Mouse (Mus musculus) cerebellum, adult 11-12 months (tissue): ENCODE results near the gene Phox2b.

ENCODE experiments used
- DNase-seq: peaks from one replicate; pipeline ENCODE4 v3.0.0; 2022

Gene Phox2b

DNA sequence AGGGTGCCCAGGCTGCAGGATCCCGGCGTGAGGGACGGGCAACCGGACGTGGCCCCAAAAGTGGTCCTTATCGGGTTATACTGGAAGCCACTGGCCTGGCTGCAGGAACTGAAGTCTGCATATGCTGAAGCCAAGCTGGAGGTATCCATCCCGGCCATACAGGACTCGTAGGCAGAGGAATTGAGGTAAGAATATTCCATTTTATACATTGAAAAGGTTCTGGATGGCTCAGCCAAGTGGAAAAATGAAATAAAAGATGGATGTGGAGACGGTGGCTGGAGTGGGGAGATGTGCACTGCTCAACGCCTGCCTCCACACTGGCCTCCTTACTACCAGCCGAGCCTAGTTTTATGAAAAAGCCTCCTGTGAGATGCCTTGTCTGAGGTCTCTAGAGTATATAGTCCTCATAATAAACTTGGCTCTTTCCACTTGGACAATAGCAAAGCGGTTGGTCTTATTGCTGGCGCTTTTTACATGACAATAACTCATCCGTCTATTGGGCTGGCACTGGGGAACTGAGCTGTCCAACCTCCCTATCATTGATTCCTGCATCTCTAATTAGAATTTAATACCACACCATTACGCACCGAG, at the start of gene Phox2b:
Gene Phox2b (minus strand): TSS at position 569 of the 591 bp plus-strand sequence.
- no peak for DNase-seq

DNA sequence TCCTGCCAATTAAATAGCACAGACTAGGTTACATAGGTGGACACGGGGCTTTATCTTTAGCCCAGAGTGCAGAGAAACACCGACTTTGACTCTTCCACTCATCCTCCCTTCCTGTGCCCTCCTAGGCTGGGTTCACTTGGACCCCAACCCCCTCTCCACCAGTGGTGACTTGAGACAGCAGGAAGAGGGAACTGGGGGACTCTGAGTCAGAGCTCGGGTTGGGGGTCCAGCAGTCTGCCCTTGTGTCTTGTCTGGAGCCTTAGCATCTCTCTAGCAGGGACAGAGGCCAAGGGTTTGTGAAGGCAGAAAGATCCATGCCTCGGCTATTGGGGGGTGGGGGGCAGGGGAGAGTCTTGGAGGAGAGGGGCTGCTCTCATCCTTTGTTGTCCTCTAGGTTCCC, 43.5 kb upstream of the Phox2b start:
- DNase-seq, result no peak

DNA sequence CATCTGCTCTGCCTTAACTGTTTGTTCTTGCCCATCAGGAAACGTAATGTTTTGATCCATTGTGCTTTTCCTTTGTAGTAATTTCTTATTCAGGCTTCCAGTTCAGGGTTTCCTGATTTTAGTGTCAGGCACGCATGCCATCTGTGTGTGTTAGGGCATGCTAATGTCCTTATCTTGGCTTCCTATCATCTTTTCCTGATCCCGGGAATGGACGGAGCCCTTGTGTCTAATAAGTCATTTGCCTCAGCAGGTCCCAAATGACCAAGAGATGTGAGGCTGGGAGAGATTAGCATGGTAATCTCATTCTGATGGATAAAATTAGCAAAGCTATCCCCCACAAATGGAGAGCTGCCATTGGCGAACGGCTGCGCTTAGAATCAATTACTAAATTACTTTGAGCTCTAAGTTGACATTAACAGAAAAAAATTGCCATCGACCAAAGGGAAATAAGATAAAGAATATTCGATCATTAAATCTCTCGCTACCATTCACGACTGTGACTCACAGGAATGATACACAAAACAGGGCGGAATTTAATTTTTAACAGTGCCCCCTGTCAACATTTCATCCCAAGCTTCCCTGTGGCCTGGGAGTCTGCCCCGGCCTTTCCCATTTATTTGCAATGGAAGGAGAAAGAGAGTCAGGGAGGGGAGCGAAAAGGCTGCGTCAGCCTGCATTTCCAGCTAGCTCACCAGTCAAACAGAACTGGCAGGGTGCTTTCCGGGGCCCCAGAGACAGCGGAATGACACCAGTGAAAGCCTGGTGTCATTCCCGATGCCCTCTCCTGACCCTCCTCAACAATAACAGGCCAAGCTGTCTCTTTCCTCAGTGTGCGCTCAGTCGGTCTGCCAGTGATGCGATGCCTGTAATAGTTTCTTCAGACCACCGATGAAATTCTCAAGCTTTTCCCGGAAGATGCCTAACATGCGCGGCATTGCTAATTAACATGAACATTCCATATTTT, 40.2 kb upstream of the Phox2b start:
- no peak for DNase-seq

DNA sequence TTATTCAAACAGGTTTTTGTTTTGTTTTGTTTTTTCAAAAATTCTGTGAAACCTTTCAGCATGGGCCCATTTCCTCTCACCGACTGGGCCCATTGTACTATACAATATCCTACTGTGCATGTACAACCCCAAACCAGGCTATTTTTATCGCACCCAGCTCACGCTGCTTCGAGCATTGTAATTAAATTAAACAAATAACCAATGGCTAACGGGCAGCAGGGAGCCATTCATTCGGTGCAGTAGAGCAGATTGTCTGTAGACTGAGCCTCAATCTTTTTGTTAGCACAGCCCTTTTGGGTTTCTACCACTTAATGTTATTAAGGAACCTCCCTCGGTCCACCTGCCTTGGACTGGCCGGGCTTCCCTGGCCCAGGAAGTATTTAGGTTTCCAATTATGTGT, 39.5 kb upstream of the Phox2b start:
- DNase-seq, result no peak

DNA sequence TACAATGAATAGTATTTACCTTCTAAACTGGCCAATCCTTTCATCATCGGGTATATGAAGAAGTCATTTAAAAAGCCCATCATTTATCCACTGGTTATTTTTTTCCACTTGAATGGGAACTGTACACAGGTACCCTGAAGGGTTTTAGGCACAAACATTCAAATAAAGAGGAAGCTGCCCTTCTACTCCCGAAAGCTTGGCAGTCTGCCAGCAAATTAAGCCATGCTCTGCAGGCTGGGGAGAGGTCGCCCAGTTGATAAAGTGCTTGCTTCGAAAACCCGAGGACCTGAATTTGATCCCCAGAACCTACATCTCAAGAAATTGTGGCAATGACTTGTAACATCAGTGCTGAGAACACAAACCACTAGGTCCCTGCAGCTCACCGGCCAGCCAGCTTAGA, 35.6 kb upstream of the Phox2b start:
- DNase-seq, result no peak

DNA sequence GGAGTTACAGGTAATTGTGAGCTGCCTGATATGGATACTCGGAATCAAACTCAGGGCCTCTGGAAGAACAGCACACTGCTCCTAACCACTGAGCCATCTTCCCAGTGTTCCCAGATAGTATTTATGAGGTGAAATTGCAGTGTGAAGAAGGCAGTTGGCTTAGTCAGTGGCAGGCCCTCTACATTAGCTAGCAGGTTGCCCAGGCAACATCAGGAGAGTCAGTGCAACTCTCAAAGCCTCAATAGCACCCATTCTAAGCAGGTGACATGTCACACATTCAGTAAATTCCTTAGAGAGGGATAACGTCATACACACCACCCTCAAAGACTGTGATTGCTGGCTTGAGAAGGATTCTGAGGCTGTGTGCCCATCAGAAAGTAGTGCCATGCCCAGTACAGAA, 32.6 kb upstream of the Phox2b start:
- no peak for DNase-seq

DNA sequence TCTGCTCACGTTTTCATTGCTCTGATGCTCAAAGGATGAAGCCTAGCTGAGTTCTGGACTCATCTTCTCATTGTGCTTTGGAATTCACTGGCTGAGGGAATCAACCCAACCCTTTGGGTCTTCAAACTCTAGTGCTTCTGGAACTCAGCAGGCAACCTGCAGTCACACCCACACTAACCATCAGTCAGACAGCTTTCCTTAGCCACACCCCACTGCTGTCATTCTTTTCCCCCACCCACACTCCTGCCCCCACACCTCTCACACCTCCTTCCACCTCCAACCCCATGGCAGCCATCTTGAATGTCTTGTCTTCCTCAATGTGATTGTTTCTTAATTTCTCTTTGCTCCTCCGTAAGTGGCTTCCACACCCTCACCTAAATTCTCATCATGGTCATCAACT, 7.2 kb upstream of the Phox2b start:
- no peak for DNase-seq

DNA sequence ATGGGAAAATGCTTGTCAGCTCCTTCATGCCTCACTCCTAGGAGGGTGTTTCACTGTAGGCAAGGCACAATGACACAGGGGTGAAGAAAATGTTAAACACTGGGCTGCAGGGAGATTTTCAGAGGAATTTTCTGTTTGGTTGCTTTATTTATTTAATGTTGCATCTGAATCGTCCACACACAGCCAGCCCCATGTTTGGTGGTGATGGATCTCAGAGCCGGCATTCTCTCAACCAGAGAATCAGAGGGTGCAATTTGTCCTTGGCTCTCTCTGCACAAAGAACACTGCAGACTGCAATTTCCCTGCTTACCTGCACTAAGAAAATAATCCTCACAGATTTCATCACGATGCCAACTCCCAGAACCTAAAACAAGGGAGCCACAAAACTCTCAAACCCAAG, 3.9 kb upstream of the Phox2b start:
- DNase-seq, result no peak

DNA sequence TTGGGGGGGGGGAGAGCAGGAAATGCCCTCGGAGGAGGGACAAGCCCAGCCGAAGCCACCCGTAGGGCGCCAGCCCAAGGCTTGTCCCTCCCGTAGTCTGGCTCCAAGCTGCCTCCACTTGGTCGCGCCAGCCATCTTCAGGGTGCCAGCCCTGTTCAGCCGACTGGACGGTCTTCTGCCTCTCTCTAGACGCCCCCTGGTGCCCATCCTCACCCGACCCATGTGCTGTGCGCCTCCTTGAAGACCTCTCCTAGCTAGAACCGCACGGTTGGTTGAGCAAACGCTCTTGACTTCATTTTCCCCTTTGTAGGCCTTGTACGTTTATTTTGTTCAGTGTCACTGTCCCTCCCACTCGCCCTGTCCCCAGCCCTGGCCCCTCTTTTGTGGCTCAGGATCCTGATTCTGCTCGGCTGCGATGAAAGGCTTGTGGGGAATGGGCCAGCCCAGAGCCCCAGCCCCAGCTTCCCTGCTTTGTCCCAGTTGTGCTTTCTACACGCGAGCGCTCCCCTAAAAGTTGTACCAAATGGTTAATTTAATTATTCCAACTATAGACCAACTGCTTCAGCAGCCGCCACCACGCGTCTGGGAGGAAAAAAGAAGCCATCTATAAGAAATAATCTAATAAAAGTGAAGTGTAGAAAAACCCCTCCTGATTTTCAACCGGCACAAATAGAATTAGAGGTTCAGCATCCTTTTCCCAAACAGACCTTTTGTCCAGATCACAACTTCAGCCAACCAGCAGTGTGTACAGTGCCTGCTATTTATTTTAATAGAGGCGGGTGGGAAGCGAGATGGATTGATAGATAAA, 2.9 kb upstream of the Phox2b start:
- DNase-seq, result no peak

DNA sequence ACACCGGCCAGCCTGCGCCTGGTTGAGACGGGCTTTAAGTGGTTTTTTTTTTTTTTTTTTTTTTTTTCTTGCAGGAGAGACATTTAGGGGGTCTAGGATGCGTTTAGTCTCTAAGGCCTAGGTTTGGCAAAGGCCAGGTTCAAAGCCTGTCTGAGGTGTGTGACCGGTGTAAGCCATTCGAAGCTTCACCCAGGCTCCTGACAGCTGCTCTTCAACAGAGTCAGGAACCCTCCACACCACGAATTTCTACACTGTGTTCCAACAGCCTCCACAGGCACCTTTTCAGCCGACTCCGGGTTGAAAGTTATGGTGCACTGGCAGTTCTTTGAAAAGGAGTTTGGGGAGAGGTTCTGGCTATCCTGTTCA, 2.3 kb upstream of the Phox2b start:
- no peak for DNase-seq

DNA sequence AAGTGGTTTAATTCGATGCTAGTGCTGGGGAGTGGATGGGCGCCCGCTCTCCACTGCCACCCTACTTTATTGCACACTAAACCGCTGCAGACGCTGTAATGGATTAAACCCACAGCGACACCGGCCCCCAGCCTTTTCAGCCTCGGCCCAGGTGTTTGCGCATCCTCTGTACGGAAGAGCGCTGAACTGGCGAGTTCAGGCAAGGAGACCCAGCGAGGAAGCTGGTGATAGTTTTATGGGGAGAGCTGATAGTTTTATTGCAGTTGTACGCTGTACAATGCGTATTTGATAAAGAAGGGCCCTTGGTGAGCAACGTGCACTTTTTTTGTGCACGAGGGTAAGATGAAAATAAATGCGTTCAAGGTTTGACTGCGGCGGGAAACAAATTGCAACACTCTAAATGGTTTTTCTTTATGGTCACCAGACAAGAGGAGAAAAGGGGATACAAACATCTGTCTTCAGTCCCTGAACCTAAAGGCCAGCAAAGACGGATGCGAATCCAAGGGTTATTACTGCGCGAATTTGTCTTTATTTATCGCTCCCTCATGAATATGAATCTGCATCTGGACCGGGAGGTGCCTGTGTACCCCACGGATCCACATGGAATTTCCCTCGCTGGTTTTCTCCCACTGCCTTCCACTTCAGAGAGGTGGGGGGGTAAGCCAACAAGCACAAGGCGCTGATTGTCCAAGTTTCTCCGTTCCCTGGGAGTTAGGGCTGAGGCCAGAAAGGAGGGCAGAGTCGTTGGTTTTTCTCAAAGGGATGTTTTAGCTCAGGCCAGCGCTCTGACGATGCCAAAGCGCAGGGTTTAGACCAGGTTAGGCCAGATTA, 1.7 kb upstream of the Phox2b start:
- DNase-seq, result no peak

DNA sequence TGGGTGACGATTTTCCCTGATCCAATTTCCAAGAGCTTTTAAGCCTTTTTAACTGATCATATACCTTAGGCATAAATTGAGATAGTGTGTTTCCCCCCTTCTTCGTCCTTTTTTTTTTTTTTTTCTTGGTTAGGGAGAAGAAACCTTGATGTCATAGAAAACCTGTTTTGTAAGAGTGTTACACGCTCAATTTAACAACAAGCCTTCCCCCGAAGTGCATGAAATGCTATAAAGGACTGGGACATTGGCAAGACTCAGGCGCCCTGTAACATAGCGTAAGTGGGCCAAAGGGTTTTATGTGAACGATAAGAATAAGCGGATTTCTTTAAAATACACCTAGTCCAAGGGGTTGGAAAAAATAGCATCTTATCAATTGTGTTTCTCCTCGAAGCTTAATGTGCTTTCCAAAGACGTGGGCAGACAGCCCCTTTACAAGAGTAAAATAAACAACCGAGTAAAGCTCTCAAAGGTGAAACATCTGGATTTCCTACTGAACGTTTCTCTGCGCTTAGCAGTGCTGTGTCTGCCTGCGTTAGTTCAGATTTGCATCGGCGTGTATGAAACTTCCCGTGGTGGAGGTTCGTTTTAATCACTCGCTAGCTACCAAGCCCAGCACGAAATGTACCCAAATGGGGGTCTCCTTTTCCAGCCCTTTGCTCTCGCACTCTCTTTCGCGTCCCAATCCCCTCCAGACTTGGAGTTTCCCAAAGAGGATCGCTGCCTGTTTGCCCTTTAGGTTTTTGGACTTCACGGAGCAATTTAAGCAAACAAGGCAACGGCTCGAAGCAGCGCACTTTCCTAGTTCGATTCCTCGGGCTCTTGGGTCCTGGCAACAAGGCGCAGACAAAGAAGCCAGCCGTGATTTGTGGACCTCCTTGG, 531 bp upstream of the Phox2b start:
- no peak for DNase-seq

DNA sequence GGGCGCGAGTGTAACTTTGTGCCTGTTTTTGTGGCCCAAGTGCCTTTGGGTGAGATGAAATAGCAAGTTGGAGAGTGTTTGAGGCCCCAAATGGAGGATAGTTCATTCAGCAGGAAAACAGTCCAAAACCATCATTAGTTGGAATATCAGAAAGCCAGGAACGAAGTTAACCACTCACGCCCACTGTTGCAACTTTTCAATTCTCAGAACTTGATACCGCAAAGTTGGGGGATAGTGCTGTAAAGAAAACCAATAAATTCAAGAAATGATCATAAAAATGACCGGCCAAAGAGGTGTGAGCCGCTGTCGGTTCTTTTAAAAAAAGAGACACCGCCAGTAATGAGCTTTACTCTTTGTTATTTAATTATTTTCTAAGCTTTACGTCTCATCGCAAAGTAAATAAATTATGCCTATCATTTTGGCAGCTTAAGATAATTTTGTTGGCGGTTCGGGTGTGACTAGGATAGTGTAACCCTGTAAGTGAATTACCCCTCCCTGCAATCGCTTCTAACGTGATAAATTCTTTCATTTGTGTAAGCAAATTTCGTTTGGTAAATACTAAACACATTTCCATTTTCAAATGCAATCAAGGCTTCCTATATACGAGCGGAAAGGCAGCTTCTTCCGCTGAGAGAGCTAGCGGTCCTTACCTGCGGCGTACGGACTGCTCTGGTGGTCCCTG, 909 bp downstream of the Phox2b start:
- no peak for DNase-seq

DNA sequence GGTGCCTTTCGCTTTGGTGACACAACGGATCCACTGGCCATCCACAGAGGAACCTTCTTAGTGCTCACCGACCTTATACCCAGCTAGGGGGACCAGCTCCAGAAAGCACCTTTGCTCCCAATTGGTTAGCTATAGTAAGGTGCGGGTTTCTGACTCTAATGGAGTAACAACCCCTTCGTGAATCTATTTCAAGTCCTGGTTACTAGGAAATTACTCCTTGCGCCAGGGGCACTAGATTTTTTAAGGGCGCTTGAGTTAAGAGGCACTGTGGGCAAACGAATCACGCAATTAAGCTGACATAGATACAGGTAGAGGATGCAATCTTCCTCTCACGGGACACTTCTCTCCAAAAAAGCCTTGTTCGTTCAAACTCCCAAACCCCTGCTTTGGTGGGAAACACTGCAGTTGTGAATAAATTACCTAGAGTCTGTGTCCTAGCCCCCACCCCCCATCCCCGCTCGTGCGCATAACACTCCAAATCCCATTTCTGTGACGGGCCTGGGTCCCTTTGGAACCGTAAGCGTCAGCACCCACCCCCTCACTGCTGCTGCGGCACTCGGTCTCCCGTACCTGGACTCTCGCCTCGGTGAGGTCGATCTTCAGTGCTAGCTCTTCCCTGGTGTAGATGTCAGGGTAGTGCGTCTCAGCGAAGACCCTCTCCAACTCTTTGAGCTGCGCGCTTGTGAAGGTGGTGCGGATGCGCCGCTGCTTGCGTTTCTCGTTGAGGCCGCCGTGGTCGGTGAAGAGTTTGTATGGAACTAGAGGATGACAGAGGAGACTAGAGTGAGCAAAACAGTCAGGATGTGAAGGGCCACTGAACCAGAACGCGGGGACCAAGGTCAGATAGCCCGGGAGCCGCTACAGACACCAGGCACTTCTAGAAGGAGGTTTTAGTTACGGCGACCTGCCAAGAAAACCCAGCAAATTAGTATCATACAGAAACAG, 1.7 kb downstream of the Phox2b start:
- no peak for DNase-seq

DNA sequence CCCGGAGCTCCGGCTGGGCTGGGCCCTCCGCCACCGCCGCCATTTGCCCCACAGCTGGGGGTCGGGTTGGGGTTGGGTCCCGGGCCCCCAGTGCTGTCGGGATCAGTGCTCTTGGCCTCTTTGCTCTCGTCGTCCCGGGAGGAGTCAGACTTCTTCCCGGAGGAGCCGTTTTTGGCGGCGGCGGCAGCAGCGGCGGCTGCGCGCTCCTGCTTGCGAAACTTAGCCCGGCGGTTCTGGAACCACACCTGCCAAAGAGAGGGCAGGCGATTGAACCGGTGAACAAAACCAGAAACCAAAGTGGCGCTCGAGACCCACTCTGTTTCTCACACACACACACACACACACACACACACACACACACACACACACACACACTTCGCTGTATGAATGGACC, 2.7 kb downstream of the Phox2b start:
- DNase-seq, result no peak

DNA sequence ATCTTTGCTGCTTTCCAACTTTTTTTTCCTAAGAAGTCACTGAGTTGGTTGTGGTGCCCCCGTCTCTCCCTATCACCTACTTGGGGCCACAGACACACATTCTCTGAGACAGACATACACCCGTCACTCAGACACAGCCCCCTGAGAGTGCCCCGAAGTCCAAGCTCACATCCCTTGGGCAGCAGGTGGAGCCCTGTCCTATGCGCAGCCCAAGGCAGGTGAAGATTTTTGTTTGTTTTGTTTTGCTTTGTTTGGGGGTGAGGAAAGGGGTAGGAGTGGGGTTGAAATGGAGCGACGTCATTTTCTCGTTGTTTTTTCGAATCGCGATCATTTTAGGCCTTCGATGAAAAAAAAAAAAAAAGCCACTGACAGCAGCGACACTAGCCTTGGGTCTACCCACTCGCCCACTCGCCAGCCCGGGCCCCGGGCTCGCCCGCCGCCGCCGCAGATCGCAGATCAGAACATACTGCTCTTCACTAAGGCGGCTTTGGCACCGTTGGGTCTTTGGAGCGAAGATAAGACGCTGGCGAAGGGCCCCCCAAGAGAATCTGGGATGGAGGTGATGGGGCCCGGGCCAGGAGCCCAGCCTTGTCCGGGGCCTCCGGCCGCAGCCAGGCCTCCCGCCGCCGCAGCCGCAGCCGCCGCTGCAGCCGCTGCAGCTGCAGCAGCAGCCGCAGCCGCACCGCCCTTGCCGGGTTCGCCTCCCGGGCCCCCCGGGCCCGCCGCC, 3.3 kb downstream of the Phox2b start:
- DNase-seq, result no peak

DNA sequence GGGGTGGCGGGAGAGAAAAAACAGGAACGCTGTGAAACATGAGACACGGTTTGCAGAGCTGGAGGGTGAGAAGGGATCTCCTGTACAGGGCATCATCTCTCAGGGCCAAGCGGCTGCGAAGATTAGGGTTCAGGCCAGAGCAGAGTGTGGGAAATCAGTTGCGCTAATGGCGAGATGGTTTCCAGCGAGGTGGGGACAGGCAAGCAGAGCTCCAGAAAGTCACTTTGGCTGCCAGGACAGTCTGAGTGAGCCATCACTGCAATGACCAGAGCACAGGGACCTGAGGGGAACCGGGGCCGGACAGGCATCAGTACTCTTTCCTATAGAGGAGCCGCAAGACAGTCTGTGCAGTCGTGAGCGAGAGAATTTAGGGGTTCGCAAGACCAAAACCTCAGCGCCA, 3.9 kb downstream of the Phox2b start:
- DNase-seq, result no peak

DNA sequence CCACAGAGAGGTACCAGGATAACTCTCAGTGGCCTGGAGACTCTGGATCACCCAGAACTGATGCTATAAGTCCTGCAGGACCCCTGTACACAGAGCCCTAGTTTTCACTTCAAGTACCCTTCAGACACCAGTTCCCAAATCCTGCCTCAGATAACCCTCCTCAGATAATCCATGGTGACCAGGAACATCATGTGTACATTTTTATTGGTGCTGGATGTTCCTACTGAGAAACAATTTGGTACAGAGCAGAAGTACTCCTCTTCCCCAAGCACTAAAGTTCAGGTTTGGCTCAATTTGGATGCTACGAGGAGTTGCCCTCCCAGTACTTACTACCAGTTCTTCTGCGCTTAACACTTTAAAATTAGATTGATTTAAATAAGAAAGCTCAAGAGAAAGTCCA, 5.1 kb downstream of the Phox2b start:
- DNase-seq, result no peak

DNA sequence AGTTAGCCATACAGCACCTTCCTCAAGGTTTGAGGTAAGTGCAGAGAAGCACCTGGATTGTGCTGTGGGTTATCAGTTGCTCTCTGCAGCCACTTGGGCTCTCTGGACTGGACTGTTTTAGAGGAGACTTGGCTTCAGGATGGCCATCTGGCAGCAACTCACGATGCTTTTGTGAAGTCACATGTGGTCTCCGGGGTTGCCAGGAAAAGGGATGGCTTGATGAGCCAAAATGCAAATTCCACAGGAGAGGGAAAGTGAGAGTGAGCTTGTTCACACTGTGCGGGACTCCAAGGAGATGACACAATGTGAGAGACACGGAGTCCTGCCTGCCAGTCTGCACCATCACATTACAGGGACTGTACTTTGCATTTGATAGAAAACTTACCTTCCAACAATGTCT, 7.3 kb downstream of the Phox2b start:
- DNase-seq, result no peak
